Mouse (Mus musculus) intestine, postnatal 0 days (tissue): ENCODE measurements around the gene Fam129a. TPM values are rescaled to one million over a fixed set of nuclear protein-coding genes. Genes with fewer than 3 reads are reported as not detected.

Experiments
- ATAC-seq: fragments of 200-750 bp; cut with Nextera tagmentation; 2 replicates; pipeline ENCODE4 v1.8.0; 2017; ENCODE audit warnings: mild to moderate bottlenecking, moderate TSS enrichment, moderate library complexity
- H3K27ac ChIP-seq: fragments of 300-500 bp; sonication (generic); 2 replicates; pipeline ENCODE4 v1.5.1; 2014; ENCODE audit warnings: mild to moderate bottlenecking, low read depth, low read length, moderate library complexity
- H3K27me3 ChIP-seq: fragments of 300-500 bp; sonication (generic); replicated peaks from 2 replicates; pipeline ENCODE4 v1.6.1; 2014; ENCODE audit warnings: low read length, mixed read lengths; ENCODE audit not compliant: control insufficient read depth, insufficient read depth
- H3K36me3 ChIP-seq: fragments of 300-500 bp; sonication (generic); 2 replicates; pipeline ENCODE4 v1.6.1; 2014; ENCODE audit warnings: mild to moderate bottlenecking, moderate library complexity; ENCODE audit not compliant: control insufficient read depth, insufficient read depth
- H3K4me1 ChIP-seq: fragments of 300-500 bp; sonication (generic); replicated peaks from 2 replicates; pipeline ENCODE4 v1.6.1; 2014; ENCODE audit warnings: antibody characterized with exemption, low read length, mixed read lengths; ENCODE audit not compliant: control insufficient read depth, insufficient read depth
- H3K4me2 ChIP-seq: fragments of 300-500 bp; sonication (generic); replicated peaks from 2 replicates; pipeline ENCODE4 v1.6.1; 2014; ENCODE audit warnings: low read depth, mild to moderate bottlenecking, moderate library complexity
- H3K4me3 ChIP-seq: fragments of 300-500 bp; sonication (generic); 2 replicates; pipeline ENCODE4 v1.5.1; 2014; ENCODE audit warnings: low read depth, low read length
- H3K9ac ChIP-seq: fragments of 300-500 bp; sonication (generic); 2 replicates; pipeline ENCODE4 v1.6.1; 2014; ENCODE audit warnings: mild to moderate bottlenecking, low read depth, low read length
- H3K9me3 ChIP-seq: fragments of 300-500 bp; sonication (generic); 2 replicates; pipeline ENCODE4 v1.6.1; 2016; ENCODE audit warnings: mixed run types; ENCODE audit not compliant: control insufficient read depth
- CTCF ChIP-seq: sonication (generic); IDR thresholded peaks from 2 replicates; pipeline ENCODE4 v1.5.1; 2016; ENCODE audit warnings: low read depth, mild to moderate bottlenecking, control low read depth, antibody characterized with exemption, moderate library complexity
- WGBS: fragments of 180-500 bp; shearing (Covaris S2); extraction: QIAGEN DNeasy Blood & Tissue Kit; methylation state at CpG from one replicate; pipeline ENCODE4 v1.1.7; 2014; 5-methylcytosine and 5-hydroxymethylcytosine counted together
- polyA plus RNA-seq: library from polyadenylated mRNA; unstranded; fragments of >200 nt; fragmentation: Nextera tagmentation; extraction: Ambion mirVana; gene quantifications from 2 replicates; pipeline ENCODE4 v1.2.1, GENCODE M21; 2015

The Fam129a gene
- polyA plus RNA-seq, 1 experiment from 2014 or later = 7.4 TPM

DNA sequence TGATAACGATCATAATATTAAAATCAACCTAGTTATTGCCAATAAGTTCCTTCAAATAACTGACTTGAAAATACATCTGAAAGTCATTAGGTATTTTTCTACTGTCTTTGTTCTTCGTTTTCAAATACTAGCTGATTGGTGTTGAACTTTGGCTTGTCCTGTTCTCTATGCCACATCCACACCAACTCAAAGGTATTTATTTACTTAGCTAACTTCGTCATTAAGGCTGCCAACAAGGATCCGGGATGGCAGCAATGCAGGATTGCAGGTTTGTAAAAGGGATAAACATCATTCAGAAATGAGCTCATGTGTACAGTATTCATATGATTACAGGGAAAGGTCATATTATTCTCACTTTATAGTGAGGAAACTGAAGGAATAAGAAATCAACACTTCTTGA, 182.0 kb downstream of the Fam129a start:
- no peak overlapping the region for H3K9ac ChIP-seq
- H3K9me3 ChIP-seq = no peaks in the 10 kb centered on the region
- TF ChIP-seq CTCF = no peak
- no peak for ATAC-seq
- no peak overlapping the region for H3K4me2 ChIP-seq
- 47% methylated on average over 4 of the region's 4 CpGs for WGBS
- 0 out of 2 replicates have a peak, but pooled peaks cover 3% of the 10 kb centered on the region for H3K4me1 ChIP-seq
- no peak overlapping the region for H3K4me3 ChIP-seq
- peak overlapping the region; percentile 58; the same call in 1 of the 2 replicates for H3K27ac ChIP-seq
- no peaks in the 10 kb centered on the region for H3K27me3 ChIP-seq
- H3K36me3 ChIP-seq = no peaks in the 10 kb centered on the region

DNA sequence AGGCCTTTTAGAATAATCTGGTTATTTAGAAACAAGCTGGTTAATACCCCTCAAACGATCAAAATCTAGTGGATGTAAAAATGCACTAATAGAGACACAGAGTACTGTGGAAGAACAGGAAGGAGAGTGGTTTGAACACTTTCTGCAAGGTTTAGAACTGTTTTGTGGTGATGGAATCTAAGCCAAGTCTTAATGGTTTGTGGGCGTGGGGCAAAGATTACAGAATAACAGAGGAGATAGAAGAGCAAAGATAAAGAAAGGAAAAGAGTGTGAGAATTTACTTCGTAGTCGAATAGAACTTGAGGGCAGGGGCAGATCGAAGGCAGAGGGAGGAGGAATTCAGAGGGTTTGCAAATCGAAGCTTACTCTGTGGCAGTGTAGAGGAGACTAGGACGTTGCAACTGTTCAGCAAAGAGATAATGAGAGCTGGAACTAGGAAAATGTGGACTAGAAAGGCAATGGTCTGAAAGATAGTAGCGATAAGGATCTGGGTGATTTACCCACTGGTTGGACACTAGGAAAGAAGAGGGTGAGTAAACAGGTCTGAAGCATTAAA, 182.5 kb downstream of the Fam129a start:
- Histone ChIP-seq H3K9me3 (no peaks in the 10 kb centered on the region), H3K9ac (no peak overlapping the region), H3K4me3 (no peak overlapping the region), H3K36me3 (no peaks in the 10 kb centered on the region), H3K4me1 (0 out of 2 replicates have a peak, but pooled peaks cover 3% of the 10 kb centered on the region), H3K4me2 (peak overlapping the region; percentile 95), H3K27ac (peak overlapping the region; percentile 58), H3K27me3 (no peaks in the 10 kb centered on the region)
- TF ChIP-seq CTCF = no peak
- 51% methylated on average over 8 of the region's 8 CpGs for WGBS
- no peak for ATAC-seq

DNA sequence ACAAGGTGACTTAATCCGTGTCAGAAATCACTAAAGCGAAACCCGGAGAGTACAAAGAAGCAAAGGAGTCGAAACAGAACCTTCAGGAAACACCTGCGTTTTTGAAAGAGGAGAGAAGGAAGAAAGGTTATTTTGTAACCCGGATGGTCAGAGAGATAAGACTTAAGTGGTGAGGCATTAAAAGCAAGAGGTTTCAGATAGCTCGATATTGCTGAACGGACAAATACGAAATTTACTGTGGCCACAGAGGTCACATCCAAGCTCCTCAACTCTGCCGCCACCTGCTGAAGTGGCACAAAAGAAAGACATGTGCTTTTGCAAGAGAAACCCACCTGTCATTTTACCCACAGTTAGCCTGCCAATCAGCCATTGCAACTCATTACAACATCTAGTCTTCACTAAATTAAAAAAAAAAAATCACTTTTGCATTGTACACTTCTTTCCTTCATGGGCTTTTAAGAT, 183.1 kb downstream of the Fam129a start:
- peak overlapping the region; percentile 85; the same call in 1 of the 2 replicates for H3K9ac ChIP-seq
- TF ChIP-seq CTCF = 0 out of 2 replicates have a peak, but pooled peaks have one; percentile 20
- H3K4me2 ChIP-seq = peak overlapping the region; percentile 95
- 0 out of 2 replicates have a peak, but pooled peaks cover 3% of the 10 kb centered on the region for H3K4me1 ChIP-seq
- H3K27ac ChIP-seq = peak overlapping the region; percentile 58; the same call in 1 of the 2 replicates
- peak overlapping the region; percentile 95 for H3K4me3 ChIP-seq
- no peak for ATAC-seq
- no peaks in the 10 kb centered on the region for H3K36me3 ChIP-seq
- no peaks in the 10 kb centered on the region for H3K27me3 ChIP-seq
- H3K9me3 ChIP-seq = no peaks in the 10 kb centered on the region
- WGBS = 37% methylated on average over 10 of the region's 10 CpGs

DNA sequence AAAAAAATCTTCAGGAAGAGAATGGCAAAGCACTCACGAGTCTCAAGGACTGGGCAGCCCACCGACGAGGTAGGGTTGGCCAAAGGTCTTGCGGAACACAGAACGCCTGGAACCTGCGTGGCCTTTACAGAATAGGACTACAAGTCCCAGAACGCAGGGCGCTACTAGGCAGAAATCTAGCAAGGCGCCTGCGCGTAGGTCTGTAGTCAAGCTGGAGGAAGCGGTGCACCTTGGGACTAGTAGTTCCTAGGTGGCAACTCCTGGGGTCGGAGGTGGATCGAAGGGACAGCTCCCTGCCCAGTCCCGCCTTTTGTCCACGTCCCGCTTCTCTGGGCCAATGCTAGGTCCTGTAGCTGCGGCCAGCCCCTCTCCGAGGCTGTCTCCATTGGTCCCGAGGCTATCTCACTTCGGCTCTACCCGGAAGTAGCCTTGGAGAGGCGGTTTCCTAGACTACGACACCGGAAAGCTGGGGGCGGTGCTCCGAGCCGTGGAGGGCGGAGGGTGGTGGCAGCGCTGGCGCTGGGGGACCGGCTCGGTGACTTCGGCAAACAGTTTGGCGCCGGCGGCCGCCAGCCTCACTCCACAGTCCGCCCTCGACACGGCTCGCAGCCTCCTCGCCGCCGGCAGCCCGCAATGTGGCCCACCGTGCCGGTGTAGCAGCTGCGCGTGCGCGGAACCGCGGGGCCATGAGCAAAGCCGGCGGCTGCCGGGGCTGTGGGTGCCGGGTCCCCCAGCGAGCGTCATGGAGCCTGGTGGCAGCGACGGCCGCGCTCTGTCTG, 184.1 kb downstream of the Fam129a start, which contains the start of gene Edem3:
Gene Edem3 (plus strand): TSS at position 491 of the 779 bp plus-strand sequence.
- Histone ChIP-seq H3K4me3 (peak within 1 kb of the TSS; percentile 95), H3K4me1 (0 out of 2 replicates have a peak, but pooled peaks cover 3% of the 10 kb centered on the region)
- peak; percentile 99 for ATAC-seq

DNA sequence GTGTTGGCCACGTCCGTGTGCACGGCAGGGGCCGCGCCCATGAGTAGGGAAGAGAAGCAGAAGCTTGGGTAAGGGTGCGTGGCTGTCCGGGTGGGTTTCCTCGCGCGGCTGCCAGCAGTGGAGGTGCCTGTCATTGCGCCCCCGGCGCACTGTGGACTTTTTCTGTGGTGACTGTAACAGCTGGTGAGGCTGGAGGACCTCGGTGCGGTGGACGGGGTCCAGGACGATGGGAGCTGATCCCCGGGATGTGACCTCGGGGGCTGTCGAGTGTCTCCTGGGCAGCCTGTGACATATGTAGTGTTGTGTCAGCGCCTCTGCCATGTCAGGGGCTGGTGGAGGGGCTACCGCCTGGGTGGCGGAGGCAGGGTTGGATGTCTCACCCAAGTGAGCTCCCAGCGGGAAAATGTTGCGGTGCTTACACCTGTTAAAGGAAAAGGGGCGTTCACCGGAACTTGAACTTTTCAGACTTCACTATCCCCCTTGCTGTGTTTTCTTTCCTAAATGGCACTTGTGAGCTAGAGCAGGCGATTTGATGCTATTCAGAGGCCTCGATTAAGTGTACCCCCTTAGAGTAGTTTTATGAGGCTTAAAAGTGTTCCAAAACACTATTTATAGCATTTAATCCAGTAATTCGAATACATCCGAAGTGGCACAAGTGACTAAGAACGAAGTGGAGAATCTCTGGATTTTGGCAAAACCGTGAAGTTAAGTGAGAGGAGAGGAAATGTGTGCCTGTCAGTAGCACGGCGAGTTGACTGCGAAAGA, 184.9 kb downstream of the Fam129a start:
- H3K4me3 ChIP-seq = peak overlapping the region; percentile 95
- no peaks in the 10 kb centered on the region for H3K27me3 ChIP-seq
- no peaks in the 10 kb centered on the region for H3K9me3 ChIP-seq
- H3K27ac ChIP-seq = peak overlapping the region; percentile 80
- H3K4me2 ChIP-seq = peak overlapping the region; percentile 95
- 4% methylated on average over 36 of the region's 36 CpGs for WGBS
- H3K4me1 ChIP-seq = 0 out of 2 replicates have a peak, but pooled peaks cover 3% of the 10 kb centered on the region
- peaks cover 4% of the 10 kb centered on the region for H3K36me3 ChIP-seq
- ATAC-seq = no peak
- TF ChIP-seq CTCF = peak; percentile 10; the same call in 1 of the 2 replicates
- peak overlapping the region; percentile 85 for H3K9ac ChIP-seq

More for the DNA sequence above, 184.1 kb downstream of the Fam129a start, which contains the start of gene Edem3:
- no peak for TF ChIP-seq CTCF
- Histone ChIP-seq H3K36me3 (no peaks in the 10 kb centered on the region), H3K27me3 (no peaks in the 10 kb centered on the region), H3K4me2 (peak within 1 kb of the TSS; percentile 95), H3K9ac (peak within 1 kb of the TSS; percentile 85), H3K27ac (peak within 1 kb of the TSS; percentile 80), H3K9me3 (no peaks in the 10 kb centered on the region)
- WGBS = under 1% methylated on average over 59 of the region's 64 CpGs
